Mouse (Mus musculus) embryo, embryonic 11 days (tissue): ENCODE measurements at regions not wholly inside any gene's neighbourhood (a gene's known extent, or its start where the extent isn't known, plus 50 kb on each side); places are given as distances from the start of the nearest gene placed in this dataset.

Source experiments
- DNase-seq: peaks from one replicate; pipeline ENCODE4 v3.0.0-alpha.2; 2015

DNA sequence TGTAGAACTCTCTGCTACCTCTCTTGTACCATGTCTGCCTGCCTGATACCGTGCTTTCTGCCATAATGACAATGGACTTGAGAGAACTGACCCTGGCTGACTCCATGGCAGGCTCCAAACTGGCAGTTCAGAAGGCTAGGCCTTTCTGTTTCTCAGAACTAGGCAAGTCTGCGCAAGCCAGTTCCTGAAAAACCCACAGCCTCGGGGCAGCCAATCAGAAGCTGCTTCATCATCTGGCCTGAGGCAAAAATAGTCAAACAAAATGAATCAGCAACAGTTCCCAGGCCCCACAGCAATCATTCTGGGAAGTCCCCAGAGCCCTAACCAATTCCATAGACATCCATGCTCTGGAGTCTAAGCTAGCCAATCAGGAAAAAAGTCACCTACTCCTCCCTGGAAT lies 284.5 kb downstream of the Olfr1505 start:
- DNase-seq, result no peak

DNA sequence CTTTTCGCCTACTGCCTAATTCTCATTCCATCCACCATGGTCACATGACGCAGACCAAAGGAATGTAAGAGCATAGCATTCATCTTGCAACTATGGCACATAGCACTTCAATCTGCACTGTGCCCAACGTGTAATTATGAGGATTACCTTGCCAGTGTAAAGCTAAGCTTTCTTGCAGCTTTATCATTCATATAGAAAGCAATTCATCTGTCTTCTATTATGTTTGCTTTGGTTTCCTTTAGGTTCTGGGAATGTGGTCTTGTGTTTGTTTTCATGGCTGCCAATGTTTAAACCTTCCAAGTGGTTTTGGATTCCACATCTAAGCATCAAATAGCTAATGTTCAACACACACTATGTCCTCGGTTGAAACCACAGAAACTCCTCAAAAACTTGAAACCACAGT lies 307.2 kb downstream of the Olfr1505 start:
- no peak for DNase-seq

DNA sequence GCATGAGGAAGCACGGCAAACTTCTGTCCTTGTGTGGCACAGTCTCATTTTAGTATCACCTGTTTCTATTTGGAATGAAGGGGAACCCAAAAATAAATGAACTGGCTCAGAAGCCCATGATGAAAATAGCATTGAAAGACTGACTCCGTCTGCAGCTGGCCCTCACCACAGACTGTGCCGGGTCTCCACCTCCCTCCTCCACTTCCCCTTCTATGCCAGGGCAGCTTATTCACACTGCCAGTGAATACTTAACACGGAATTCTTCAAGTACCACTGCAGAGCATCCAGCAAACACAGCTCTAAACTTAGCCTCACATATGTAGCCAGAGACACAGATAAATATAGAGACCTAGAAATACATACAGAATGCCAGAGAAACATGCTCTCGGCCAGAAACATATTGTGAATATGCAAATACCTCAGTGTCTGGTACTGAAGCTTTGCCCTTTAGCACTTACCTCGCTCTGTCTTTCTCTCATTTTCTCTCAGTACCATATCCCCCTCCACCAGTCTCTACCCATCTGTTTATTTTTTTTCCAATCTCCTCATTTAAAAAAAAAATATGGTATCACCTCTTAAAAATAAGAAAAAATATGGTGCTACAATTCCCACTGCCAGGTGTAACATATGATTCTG lies 311.8 kb downstream of the Olfr1505 start:
- DNase-seq, result no peak

DNA sequence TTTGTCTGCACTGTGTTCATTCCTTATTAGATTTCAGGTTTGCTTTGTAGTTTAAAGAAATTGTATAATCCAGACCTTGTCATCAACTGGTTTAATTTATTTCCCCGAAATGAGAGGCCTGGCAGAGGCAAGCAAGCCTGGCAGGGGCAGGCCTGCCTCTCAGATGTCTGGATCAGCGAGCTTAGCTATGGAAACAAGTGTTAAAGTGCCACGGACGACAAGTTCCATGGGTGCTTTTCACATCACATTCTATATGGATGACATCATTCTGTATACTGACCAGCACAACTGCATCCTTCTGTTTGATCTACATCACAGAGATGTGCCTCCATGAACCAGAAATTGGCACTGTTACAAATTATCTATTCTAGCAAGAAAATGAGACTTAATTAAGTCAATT lies 312.5 kb downstream of the Olfr1505 start:
- DNase-seq, result peak; percentile 15

DNA sequence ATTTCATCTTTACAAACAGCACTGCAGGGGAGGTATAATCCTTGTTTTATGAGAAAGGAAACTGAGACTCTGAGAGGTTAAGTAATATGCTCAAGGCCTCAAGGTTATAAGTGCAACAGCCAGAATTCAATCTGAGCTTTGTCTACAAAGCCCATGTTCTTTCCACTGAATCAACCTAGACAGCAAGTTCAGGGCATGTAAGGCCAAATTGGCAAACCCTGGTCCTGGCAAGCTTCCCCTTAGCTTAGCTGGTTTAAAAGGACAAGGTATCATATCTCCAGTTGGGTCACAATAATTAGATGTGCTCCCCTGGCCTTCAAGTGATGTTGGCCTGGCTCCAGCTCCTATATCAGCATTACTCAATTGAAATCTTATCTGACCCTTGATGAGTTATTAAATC lies 313.2 kb downstream of the Olfr1505 start:
- peak; percentile 4 for DNase-seq

DNA sequence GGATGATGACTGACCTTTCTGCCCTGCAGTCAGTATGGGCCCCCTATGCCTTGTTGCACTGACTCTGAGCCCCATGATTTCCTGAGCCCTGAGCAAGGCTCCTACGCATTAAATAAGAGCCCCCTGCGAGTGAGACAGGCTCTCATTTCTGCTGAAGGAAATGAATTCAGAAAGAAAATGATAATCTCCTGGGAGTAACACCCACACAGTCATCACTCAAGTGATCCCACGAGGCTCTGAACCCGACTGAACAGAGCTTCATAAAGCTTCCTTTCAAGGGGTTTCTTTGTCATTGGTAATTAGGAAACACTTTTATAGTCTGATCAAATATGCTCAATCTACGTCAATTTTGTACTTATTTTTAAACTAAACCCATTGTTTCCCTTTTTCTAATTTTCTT lies 330.2 kb downstream of the Olfr1505 start:
- DNase-seq, result no peak

DNA sequence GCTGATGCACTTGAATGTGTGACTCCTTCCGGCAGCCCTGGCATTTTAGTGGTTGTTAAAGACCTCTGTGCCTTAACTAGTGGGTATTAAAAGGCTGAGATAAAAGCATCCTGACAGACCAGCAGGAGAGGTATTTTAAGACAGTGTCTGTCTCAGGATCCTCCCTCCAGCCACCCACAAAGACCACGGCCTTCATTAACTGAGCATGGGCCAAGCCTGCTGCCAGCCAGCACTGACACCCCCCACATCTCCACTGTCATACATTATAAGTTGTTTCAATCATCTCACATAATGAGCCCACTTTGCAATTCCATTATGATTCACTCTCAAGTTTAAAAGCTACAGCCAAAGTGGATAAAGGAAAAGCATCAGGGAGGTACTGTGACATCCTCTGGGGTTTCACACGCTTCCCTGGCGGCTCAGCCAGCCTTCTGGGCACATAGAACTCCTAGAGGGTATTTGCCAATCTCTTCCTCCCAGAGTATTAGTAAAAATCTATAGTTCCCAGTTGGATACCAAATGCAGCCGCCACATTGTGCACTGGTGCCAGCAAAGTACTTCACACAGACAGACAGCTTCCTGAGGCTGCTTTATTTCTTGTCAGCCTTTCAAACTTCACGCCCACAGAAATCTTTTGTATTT lies 333.8 kb downstream of the Olfr1505 start:
- DNase-seq, result no peak

DNA sequence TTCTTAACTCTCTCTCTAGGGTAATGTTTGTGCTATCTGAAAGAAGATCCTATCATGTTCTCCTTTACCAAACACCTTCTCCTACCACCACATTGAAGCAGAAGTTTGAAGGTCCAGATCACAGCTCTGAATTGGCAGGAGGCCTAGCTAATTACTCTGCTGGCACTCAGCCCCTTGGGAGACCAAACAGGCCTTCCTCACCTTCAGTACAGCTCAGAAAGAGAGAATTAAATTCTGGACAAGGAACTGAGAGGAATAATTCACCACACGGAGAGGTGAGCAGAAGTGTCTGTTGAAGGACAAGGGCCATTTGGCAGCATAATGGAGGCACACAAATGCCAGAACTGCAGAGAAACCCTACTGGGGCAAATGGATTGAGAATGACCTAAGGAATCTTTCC lies 334.6 kb downstream of the Olfr1505 start:
- DNase-seq, result no peak

DNA sequence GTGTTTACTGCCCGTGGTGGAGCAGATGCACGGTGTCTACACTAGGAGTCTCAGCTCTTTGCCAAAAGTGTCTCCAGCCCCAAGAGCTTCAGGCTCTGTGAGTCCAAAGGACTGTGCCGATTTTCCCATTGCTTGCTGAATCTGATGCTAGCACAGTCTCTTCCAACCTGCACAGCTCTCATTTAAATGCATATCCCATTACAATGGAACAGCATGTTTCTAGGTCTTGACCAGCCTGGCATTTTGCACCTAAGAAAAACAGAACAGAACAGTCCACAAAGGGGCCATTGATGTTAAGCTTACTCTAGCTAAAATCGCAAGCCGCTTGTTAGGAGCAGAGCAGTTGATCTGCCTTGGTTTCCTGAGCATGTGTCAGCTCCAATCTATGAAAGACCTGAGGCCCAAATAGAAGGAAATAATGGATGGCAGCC lies 339.2 kb downstream of the Tle4 start:
- DNase-seq, result peak; percentile 45

DNA sequence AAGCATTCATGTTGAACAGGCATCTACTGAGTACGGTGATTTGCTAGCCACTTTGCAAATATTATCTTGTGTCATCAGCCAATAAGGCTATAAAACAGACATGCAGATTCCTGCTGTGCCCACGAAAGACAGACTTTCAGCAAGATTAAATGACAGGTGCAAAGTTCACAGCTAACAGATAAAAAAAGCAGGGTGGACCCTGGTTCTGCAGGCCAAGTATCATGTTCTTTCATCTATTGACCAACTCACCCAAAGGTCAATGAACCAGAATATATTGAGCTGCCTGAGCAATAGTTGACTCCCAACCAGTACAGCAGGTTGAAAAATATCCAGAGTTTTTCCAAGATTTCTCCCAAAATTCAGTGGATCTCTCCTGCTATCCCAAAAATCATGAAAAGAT lies 338.6 kb downstream of the Tle4 start:
- DNase-seq, result no peak

DNA sequence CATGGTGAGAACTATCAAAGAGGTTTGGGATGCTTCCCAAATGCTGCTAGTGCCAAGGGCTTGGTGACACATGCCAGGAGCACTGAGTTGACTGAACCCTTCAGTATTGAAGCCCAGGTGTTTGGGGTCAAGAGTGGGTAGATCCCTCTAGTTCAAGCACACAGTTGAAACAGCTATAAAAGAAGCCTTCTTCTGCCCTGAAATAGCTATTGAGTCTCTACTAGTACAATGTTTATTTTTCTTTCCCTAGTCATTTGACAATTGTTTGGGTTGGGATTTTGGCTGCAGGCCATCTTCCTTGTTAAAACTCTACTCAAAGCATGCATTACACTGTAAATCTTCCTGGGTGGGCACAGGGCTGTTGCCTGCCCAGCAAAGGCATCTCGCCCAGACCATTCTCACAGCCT lies 308.5 kb downstream of the Tle4 start:
- DNase-seq, result peak; percentile 25

DNA sequence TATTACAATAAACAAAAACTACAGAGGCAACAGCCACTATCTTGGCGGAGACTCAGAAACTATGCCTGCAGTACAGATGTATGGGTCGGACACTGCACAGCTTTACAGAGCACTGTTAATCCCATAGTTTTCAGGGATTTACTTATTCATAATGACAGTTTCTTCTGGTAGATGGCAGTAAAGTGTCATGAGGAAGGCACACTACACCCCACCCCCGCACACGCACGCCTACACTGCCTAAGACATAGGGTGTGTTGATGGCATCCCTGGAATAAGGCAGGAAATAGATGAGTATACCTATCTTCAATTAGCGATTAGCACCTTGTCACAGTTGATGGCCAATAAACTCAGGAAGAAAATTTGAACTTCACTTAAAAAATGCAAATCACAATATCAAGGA lies 306.9 kb downstream of the Tle4 start:
- no peak for DNase-seq

DNA sequence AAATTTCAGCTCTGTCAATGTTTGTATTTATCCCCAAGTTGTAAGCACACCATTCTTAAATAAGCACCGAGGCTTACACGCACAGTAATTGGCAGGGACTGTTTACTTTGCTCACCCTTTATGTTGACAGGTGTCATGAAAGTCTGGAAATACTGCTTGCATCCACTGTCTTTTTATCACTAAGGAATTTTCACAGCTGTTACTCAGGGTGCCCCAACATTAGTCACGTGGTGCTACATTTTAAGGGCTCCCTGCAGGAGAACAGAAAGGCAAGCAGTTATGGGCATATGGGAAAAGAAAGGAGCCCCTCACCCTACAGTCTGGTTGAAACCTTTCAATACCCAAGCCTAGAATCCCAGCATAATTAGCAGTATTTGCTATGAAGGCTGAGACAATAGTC lies 304.7 kb downstream of the Tle4 start:
- DNase-seq, result no peak

DNA sequence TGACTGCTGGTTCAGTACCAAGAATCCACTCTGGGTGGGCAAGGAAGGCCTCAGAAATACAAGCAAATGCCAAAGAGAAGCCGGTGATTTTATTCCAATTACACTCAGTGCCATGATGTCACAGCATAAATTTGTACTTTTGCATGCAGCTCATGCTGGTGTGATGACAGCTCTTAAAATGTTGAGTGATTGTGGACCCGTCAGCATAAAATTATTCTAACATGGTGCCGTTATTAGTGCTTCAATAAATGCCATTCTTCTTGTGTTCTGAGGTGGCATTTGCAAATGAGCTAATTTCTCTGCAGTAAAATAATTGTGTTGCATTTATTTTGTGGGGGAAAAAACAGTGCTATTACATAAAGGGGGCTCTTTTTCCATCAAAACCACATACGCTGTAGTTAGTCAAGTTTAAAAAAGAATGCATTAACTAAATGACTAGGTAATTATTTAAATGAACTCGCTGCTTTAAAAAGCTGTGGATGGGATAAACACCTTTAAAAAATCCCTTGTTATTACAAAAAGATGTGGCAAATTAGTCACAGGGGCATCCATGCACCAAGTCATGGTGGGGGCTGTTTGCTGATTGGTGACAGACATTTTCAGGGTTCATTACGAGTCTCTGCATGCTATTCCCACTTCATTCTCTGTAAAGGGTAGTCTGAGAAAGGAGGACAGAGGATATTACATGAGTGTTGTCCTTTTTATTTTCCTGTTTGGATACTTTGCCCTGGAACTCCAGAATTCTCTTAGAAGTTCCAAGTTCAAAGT lies 296.5 kb downstream of the Tle4 start:
- no peak for DNase-seq

DNA sequence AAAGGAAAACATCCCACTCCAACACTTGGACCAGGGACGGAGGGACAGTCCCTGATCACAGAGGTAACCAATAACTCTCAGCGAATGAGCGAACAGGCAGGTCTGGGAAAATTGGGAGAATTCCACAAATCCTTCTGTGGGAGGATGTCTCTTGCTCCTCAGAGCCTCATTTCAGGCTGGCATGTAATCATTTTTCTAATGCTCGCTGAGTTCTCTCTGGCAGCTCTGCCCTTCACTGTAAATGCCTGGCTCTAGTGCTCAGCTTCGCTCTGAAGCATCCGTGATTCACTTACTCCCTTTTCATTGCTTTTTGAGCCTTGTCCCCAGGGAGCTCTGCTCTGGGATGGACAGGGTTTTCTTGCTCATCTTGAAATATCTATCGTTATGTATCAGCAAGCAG lies 283.6 kb downstream of the Tle4 start:
- no peak for DNase-seq

DNA sequence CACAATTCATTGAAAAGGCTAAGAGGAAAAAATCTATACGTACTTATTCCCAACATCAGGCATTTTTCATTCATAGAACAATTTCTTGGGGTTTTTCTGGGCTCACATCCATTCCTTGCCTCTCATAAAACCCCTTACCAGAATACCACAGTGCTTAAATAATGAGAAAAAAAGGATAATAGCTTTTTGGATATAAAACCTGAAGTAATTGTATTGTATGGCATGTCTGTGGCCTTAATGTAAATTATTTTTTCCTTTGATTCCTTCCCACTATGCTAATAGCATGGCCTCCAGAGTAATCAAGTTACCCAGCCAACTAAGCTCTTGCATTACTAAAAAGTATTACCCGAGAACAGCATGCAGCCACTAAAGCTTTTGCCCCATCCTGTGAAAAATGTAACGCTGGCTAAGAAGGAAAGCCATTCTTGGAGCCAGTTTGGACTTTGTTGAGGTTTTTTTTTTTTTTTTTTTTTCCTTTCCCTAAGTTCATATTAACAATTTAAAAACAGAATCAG lies 278.1 kb downstream of the Tle4 start:
- DNase-seq, result no peak

DNA sequence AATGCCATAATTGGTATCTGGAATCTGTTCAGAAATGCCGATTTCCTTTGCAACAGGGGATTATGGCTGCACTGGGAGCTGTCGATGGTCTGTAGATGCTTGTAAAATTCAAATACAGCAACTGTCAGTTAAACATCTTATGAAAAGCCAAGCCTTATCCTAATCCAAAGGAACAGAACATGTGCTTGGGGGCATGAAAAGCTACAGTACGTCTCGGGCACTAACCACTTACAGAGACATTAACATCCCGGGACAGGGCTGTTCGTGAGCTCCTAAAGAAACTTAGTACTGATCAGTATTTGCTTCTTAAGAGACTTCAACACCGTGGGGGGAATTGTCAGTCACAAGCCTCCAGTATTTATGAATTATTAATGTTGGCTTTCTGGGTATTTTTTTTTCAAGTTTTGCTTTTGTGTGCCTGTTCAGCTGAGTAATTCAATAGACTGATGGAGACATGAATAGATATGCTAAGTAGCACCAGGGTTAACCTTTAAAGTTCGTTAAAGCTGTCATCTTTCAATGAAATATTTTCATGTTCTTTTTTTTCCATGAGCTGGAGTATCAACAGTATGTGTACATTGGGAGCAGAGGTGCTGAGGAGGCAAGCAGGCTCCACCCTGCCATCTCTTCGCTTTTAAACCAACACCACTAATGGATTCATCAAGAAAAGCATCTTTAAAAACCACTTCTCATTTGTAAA lies 272.3 kb downstream of the Tle4 start:
- DNase-seq, result no peak

DNA sequence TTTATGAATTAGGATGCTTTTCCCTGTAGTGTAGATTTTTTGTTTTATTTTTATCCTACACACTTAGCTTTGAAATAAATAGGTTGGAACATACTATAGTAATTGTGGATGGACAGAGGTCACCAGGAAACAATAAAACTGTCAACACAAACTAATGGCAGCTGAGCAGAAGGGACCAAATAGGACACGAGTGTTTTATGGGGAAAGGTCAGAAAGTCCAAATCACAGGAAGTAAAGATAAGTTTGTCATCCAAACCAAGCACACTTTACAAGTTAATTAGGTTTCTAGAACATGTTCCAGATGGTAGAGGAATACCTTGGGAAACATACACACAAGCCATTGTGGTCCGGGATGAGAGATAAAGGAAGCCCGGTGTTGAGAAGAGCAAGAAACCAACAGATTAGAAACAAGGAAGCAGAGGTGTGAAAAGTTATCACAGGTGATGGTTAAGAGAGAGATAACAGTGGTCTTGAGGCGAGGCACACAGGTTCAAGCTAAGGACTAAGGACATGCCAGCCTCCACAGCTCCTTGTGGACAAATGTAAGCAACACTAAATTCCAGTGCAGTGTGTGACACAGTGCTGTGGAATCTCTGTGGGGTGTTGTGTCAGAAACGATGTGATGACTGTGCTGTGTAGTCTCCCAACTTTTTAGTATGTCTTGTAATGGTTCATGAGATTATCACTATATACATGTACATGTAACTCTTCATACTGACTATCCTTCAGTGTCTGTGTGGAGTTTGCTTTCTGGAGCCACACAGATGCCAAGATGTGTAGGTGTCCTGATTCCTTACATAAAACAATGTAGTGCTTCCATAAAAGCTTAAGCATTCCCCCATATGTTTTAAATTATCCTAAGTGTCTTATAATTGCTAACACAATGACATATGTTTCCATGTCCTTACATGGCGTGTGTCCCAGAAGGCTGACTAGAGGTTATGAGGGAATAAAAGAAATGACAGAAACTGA lies 264.5 kb downstream of the Tle4 start:
- DNase-seq, result peak; percentile 46

DNA sequence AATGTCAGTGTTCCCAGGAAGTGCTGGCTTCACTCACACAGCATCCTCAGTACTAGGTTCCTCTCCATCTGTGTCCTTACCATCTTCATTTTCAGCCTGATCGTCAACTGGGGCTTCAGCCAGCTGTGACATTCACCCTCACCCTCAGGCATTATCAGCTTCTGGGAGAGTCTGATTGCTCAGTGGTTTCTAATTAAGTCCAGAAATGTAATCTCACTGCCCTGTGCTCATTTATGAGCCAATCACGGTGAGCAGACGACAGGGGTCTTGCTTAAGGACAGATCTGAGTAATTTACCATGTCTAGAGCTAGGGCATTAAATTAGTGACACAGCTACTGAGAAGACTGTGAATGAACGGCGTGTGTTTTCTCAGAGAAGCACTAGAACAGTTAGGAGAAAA lies 260.8 kb downstream of the Tle4 start:
- DNase-seq, result peak; percentile 12

DNA sequence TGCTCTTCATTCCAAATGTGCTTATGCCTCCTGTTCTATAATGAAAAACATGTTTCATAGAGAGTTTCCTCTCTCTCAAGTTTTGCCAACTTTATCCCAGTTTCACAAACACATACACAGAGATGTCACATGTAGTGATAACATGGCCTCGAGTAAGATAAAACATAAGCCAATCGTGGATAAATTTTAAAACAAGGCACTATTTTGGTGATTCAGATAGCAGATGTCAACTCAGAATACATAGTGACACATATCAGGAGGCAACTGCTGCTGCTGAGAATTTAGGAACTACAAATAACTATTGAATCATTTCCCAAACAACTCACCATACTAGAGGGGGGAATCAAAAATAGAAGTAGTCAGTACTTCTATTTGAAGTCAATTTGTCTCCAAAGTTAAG lies 257.1 kb downstream of the Tle4 start:
- DNase-seq, result no peak

DNA sequence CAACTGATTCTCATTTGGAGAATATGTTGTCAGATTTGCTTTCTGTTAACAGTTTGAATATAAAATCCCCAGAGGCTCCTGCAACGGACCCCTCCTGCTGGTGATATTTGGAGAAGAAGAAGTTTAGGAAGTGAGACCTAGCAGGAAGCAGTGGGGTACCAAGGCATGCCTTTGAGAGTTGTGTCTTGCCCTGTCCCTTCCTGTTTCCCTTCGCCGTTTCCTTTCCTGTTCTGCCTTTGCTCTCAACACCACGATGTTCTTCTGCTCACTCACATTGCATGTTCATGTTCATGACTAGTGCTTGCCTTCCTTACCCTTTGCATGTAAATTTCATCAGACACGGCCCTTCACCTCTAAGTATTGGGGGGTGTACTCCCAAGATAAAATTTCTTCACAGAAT lies 254.0 kb downstream of the Tle4 start:
- no peak for DNase-seq

DNA sequence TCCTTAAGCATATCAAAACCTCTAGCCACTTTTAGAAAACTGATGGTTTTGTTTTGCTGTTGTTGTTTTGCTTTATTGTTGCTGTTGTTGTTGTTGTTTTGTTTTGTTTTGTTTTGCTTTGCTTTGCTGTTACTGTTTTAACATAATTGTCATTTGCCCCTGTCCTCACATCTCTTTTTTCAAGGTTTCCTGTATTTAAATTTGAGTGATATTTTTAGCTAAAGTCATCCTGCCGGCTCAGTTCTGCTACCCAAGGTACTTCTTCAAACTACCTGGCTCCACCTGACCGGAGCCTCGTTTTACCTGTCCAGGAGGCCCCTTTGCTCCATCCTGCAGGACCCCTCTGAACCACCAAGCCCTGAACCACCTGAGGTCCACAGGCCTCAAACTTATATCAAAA lies 253.4 kb downstream of the Tle4 start:
- DNase-seq, result no peak
